Mouse (Mus musculus) lung, adult 2 months (tissue): ENCODE results near the gene Slc25a5. TPM values are rescaled to one million over a fixed set of nuclear protein-coding genes. Genes with fewer than 3 reads are reported as not detected.

Source experiments
- DNase-seq: peaks from one replicate; pipeline ENCODE4 v3.0.0; 2022
- H3K4me1 ChIP-seq: fragments of 200-500 bp; 2 replicates; pipeline ENCODE4 v1.6.1; 2011; ENCODE audit warnings: low read length; ENCODE audit not compliant: control insufficient read depth, insufficient read depth
- H3K4me3 ChIP-seq: fragments of 200-500 bp; replicated peaks from 2 replicates; pipeline ENCODE3; 2011; ENCODE audit warnings: low read depth, mild to moderate bottlenecking, control low read depth, low read length; ENCODE audit errors: extremely low read depth
- CTCF ChIP-seq: fragments of 200-500 bp; IDR thresholded peaks from 2 replicates; pipeline ENCODE4 v1.5.1; 2011; ENCODE audit warnings: mild to moderate bottlenecking, low read length, control low read depth; ENCODE audit not compliant: insufficient read depth
- POLR2A ChIP-seq: fragments of 200-500 bp; IDR thresholded peaks from 2 replicates; pipeline ENCODE4 v1.6.1; 2011; ENCODE audit warnings: low read depth, mild to moderate bottlenecking, control low read depth, low read length, borderline replicate concordance; ENCODE audit errors: extremely low read depth
- WGBS: fragments of 180-500 bp; shearing (Covaris S2); methylation state at CpG from one replicate; pipeline ENCODE4 v1.1.7; 2018; 5-methylcytosine and 5-hydroxymethylcytosine counted together
- polyA plus RNA-seq: library from polyadenylated mRNA; depleted of rRNA; stranded (reverse); fragments of >200 nt; gene quantifications from 2 replicates; pipeline ENCODE4 v1.2.3, GENCODE M21; 2012; rRNA removed

Gene Slc25a5
- polyA plus RNA-seq, 1 experiment: 343 TPM

GRCm38 (mm10) chrX:36826873-36827272 lies 31.4 kb downstream of the Slc25a5 start:
- TF ChIP-seq CTCF: no peak
- TF ChIP-seq POLR2A: no peak
- Histone ChIP-seq H3K4me3 (no peak overlapping the region), H3K4me1 (no peaks in the 10 kb centered on the region)
- 87% methylated on average over 5 of the region's 5 CpGs for WGBS
- no peak for DNase-seq

GRCm38 (mm10) chrX:36830271-36830670 lies 34.8 kb downstream of the Slc25a5 start:
- H3K4me3 ChIP-seq: no peak overlapping the region
- no peak for DNase-seq
- no peaks in the 10 kb centered on the region for H3K4me1 ChIP-seq
- WGBS: 36% methylated on average over 5 of the region's 5 CpGs
- peak; percentile 6; the same call in 1 of the 2 replicates for TF ChIP-seq CTCF
- no peak for TF ChIP-seq POLR2A

- DNase-seq: no peak
- H3K4me3 ChIP-seq: no peak overlapping the region
- no peaks in the 10 kb centered on the region for H3K4me1 ChIP-seq
- 66% methylated on average over 4 of the region's 4 CpGs for WGBS
- TF ChIP-seq CTCF (no peak), POLR2A (no peak)
Observed at GRCm38 (mm10) chrX:36831632-36832031, 36.2 kb downstream of the Slc25a5 start.

GRCm38 (mm10) chrX:36833397-36834084 lies 38.1 kb downstream of the Slc25a5 start:
- TF ChIP-seq POLR2A: no peak
- peak; percentile 35; the same call in 1 of the 2 replicates for TF ChIP-seq CTCF
- Histone ChIP-seq H3K4me1 (no peaks in the 10 kb centered on the region), H3K4me3 (no peak overlapping the region)
- 43% methylated on average over 19 of the region's 19 CpGs for WGBS
- peak; percentile 65 for DNase-seq

GRCm38 (mm10) chrX:36837069-36837676 lies 41.7 kb downstream of the Slc25a5 start:
- no peak for TF ChIP-seq CTCF
- TF ChIP-seq POLR2A: no peak
- 59% methylated on average over 6 of the region's 6 CpGs for WGBS

GRCm38 (mm10) chrX:36839391-36839790 lies 43.9 kb downstream of the Slc25a5 start:
- Histone ChIP-seq H3K4me1 (no peaks in the 10 kb centered on the region; the same call in 1 of the 2 replicates), H3K4me3 (no peak overlapping the region)
- no peak for DNase-seq
- TF ChIP-seq CTCF (no peak), POLR2A (no peak)
- 43% methylated on average over 7 of the region's 7 CpGs for WGBS

More at GRCm38 (mm10) chrX:36837069-36837676, 41.7 kb downstream of the Slc25a5 start:
- Histone ChIP-seq H3K4me3 (no peak overlapping the region), H3K4me1 (no peaks in the 10 kb centered on the region; the same call in 1 of the 2 replicates)
- no peak for DNase-seq

GRCm38 (mm10) chrX:36841698-36842097 lies 46.2 kb downstream of the Slc25a5 start:
- Histone ChIP-seq H3K4me3 (no peak overlapping the region), H3K4me1 (no peaks in the 10 kb centered on the region; the same call in 1 of the 2 replicates)
- WGBS: 68% methylated on average over 6 of the region's 6 CpGs
- DNase-seq: no peak
- TF ChIP-seq POLR2A: no peak
- no peak for TF ChIP-seq CTCF

GRCm38 (mm10) chrX:36843346-36843990 lies 48.0 kb downstream of the Slc25a5 start:
- no peaks in the 10 kb centered on the region; the same call in 1 of the 2 replicates for H3K4me1 ChIP-seq
- no peak overlapping the region for H3K4me3 ChIP-seq
- WGBS: 56% methylated on average over 4 of the region's 4 CpGs
- no peak for TF ChIP-seq POLR2A
- DNase-seq: no peak

- 73% methylated on average over 1 of the region's 1 CpGs for WGBS
- Histone ChIP-seq H3K4me1 (no peaks in the 10 kb centered on the region; the same call in 1 of the 2 replicates), H3K4me3 (no peak overlapping the region)
- DNase-seq: no peak
- TF ChIP-seq POLR2A (no peak), CTCF (no peak)
Observed at GRCm38 (mm10) chrX:36847152-36847551, 51.7 kb downstream of the Slc25a5 start.

Other genes starting within 250 kb of the Slc25a5 start
- gene Pgrmc1, start 197.4 kb upstream of the Slc25a5 start, polyA plus RNA-seq: 121 and 162 TPM in 2 replicates
- 0.34 and 0.60 TPM in 2 replicates for gene Akap17b, start 150.3 kb upstream of the Slc25a5 start, polyA plus RNA-seq
- gene Slc25a43, start 52.0 kb upstream of the Slc25a5 start, polyA plus RNA-seq: 3.1 and 3.4 TPM in 2 replicates
- 23.1 and 27.1 TPM in 2 replicates for gene Ube2a, start 78.2 kb downstream of the Slc25a5 start, polyA plus RNA-seq
- gene C330007P06Rik, start 78.5 kb downstream of the Slc25a5 start, polyA plus RNA-seq: 18.6 and 22.7 TPM in 2 replicates
- gene Nkrf, start 107.2 kb downstream of the Slc25a5 start, polyA plus RNA-seq: 0.48 and 0.80 TPM in 2 replicates
- 5.6 and 9.0 TPM in 2 replicates for gene Sept6, start 196.1 kb downstream of the Slc25a5 start, polyA plus RNA-seq